Mouse (Mus musculus) heart, embryonic 15.5 days (tissue): ENCODE results near the gene Clic1. TPM values are rescaled to one million over a fixed set of nuclear protein-coding genes. Genes with fewer than 3 reads are reported as not detected.
A peak's percentile ranks its signal among the peaks of the same experiment; 100 is the strongest.
"Not testable (repeated sequence)": the region's sequence is repeated elsewhere in the genome, so short reads cannot be mapped to it uniquely, and the experiment has no call there.

Source experiments
- ATAC-seq: fragments of 200-750 bp; cut with Nextera tagmentation; replicated peaks from 2 replicates; pipeline ENCODE4 v1.8.0; 2017; ENCODE audit warnings: low read depth, moderate TSS enrichment; ENCODE audit not compliant: insufficient number of reproducible peaks, insufficient read depth, low FRiP score
- H3K27ac ChIP-seq: fragments of 300-500 bp; sonication (generic); 2 replicates; pipeline ENCODE4 v1.5.1; 2015; ENCODE audit warnings: mild to moderate bottlenecking, inconsistent platforms
- H3K27me3 ChIP-seq: fragments of 300-500 bp; sonication (generic); 2 replicates; pipeline ENCODE4 v1.6.1; 2015; ENCODE audit warnings: inconsistent platforms
- H3K36me3 ChIP-seq: fragments of 300-500 bp; sonication (generic); 2 replicates; pipeline ENCODE4 v1.6.1; 2015; ENCODE audit warnings: mild to moderate bottlenecking, inconsistent platforms
- H3K4me1 ChIP-seq: fragments of 300-500 bp; sonication (generic); replicated peaks from 2 replicates; pipeline ENCODE4 v1.6.1; 2015; ENCODE audit warnings: inconsistent platforms
- H3K4me2 ChIP-seq: fragments of 300-500 bp; sonication (generic); 2 replicates; pipeline ENCODE4 v1.6.1; 2015; ENCODE audit warnings: inconsistent platforms, mild to moderate bottlenecking, moderate library complexity
- H3K4me3 ChIP-seq: fragments of 300-500 bp; sonication (generic); 2 replicates; pipeline ENCODE4 v1.5.1; 2015; ENCODE audit warnings: mild to moderate bottlenecking, inconsistent platforms
- H3K9ac ChIP-seq: fragments of 300-500 bp; sonication (generic); 2 replicates; pipeline ENCODE4 v1.6.1; 2015; ENCODE audit warnings: mild to moderate bottlenecking, inconsistent platforms
- H3K9me3 ChIP-seq: fragments of 300-500 bp; sonication (generic); replicated peaks from 2 replicates; pipeline ENCODE4 v1.6.1; 2016; ENCODE audit warnings: inconsistent platforms
- WGBS: fragments of 180-500 bp; shearing (Covaris S2); methylation state at CpG from one replicate; pipeline ENCODE4 v1.1.7; 2015; ENCODE audit warnings: mixed read lengths; 5-methylcytosine and 5-hydroxymethylcytosine counted together
- polyA plus RNA-seq: library from polyadenylated mRNA; unstranded; fragments of >200 nt; fragmentation: Nextera tagmentation; extraction: Ambion mirVana; gene quantifications from 2 replicates; pipeline ENCODE4 v1.2.1, GENCODE M21; 2015

Clic1 gene
- polyA plus RNA-seq, 1 experiment from 2014 or later, result 307 TPM

GRCm38 (mm10) chr17:35031272-35031671 is 18.5 kb upstream of the Clic1 start:
- no peaks in the 10 kb centered on the region; the same call in 1 of the 2 replicates for H3K27me3 ChIP-seq
- H3K27ac ChIP-seq, result no peak overlapping the region
- WGBS, result 89% methylated on average over 11 of the region's 11 CpGs
- ATAC-seq, result no peak
- peaks cover 15% of the 10 kb centered on the region for H3K4me1 ChIP-seq
- H3K9ac ChIP-seq, result no peak overlapping the region
- H3K4me2 ChIP-seq, result no peak overlapping the region
- no peaks in the 10 kb centered on the region for H3K36me3 ChIP-seq
- H3K4me3 ChIP-seq, result no peak overlapping the region
- no peaks in the 10 kb centered on the region for H3K9me3 ChIP-seq

GRCm38 (mm10) chr17:35031880-35032279 is 17.9 kb upstream of the Clic1 start:
- Histone ChIP-seq H3K4me2 (no peak overlapping the region), H3K27me3 (no peaks in the 10 kb centered on the region; the same call in 1 of the 2 replicates), H3K4me3 (no peak overlapping the region), H3K36me3 (no peaks in the 10 kb centered on the region), H3K27ac (no peak overlapping the region), H3K9me3 (no peaks in the 10 kb centered on the region), H3K9ac (no peak overlapping the region), H3K4me1 (peaks cover 11% of the 10 kb centered on the region)
- ATAC-seq, result no peak
- WGBS, result 72% methylated on average over 7 of the region's 7 CpGs

GRCm38 (mm10) chr17:35032323-35032870 is 17.4 kb upstream of the Clic1 start:
- ATAC-seq, result no peak
- Histone ChIP-seq H3K27ac (no peak overlapping the region), H3K9me3 (no peaks in the 10 kb centered on the region), H3K4me1 (peaks cover 8% of the 10 kb centered on the region), H3K4me2 (no peak overlapping the region), H3K27me3 (no peaks in the 10 kb centered on the region; the same call in 1 of the 2 replicates), H3K9ac (no peak overlapping the region), H3K4me3 (no peak overlapping the region), H3K36me3 (no peaks in the 10 kb centered on the region)
- 64% methylated on average over 8 of the region's 8 CpGs for WGBS

GRCm38 (mm10) chr17:35033703-35034102 is 16.1 kb upstream of the Clic1 start:
- not testable (repeated sequence) for H3K9ac ChIP-seq, H3K9me3 ChIP-seq, H3K4me3 ChIP-seq, ATAC-seq, H3K4me1 ChIP-seq, H3K27ac ChIP-seq, H3K27me3 ChIP-seq, H3K36me3 ChIP-seq, H3K4me2 ChIP-seq
- WGBS, result 53% methylated on average over 1 of the region's 1 CpGs

GRCm38 (mm10) chr17:35034896-35035295 is 14.9 kb upstream of the Clic1 start:
- Histone ChIP-seq H3K4me1 (peaks cover under 1% of the 10 kb centered on the region; the same call in 1 of the 2 replicates), H3K36me3 (no peaks in the 10 kb centered on the region), H3K4me2 (no peak overlapping the region), H3K9ac (no peak overlapping the region), H3K9me3 (no peaks in the 10 kb centered on the region), H3K27ac (no peak overlapping the region), H3K4me3 (no peak overlapping the region), H3K27me3 (no peaks in the 10 kb centered on the region)
- ATAC-seq, result no peak
- 65% methylated on average over 6 of the region's 6 CpGs for WGBS

GRCm38 (mm10) chr17:35039121-35039873 is 10.5 kb upstream of the Clic1 start:
- Histone ChIP-seq H3K4me3 (no peak overlapping the region), H3K27ac (no peak overlapping the region), H3K9ac (no peak overlapping the region), H3K27me3 (no peaks in the 10 kb centered on the region), H3K4me1 (no peaks in the 10 kb centered on the region; the same call in 1 of the 2 replicates), H3K4me2 (no peak overlapping the region), H3K9me3 (no peaks in the 10 kb centered on the region), H3K36me3 (no peaks in the 10 kb centered on the region)
- 81% methylated on average over 11 of the region's 11 CpGs for WGBS
- ATAC-seq, result no peak

- no peaks in the 10 kb centered on the region for H3K36me3 ChIP-seq
- peaks cover 36% of the 10 kb centered on the region for H3K4me1 ChIP-seq
- no peaks in the 10 kb centered on the region for H3K9me3 ChIP-seq
- no peak for ATAC-seq
- H3K27ac ChIP-seq, result peak overlapping the region; percentile 95
- H3K4me3 ChIP-seq, result no peak overlapping the region
- no peaks in the 10 kb centered on the region for H3K27me3 ChIP-seq
- H3K9ac ChIP-seq, result no peak overlapping the region
- H3K4me2 ChIP-seq, result no peak overlapping the region
- 75% methylated on average over 4 of the region's 4 CpGs for WGBS
Measured at GRCm38 (mm10) chr17:35043794-35044193, 6.0 kb upstream of the Clic1 start.

- Histone ChIP-seq H3K9me3 (no peaks in the 10 kb centered on the region), H3K9ac (peak overlapping the region; percentile 88; the same call in 1 of the 2 replicates), H3K36me3 (no peaks in the 10 kb centered on the region), H3K4me3 (peak overlapping the region; percentile 72), H3K27me3 (no peaks in the 10 kb centered on the region), H3K27ac (peak overlapping the region; percentile 95), H3K4me1 (peaks cover 45% of the 10 kb centered on the region), H3K4me2 (peak overlapping the region; percentile 99)
- no peak for ATAC-seq
- 52% methylated on average over 7 of the region's 7 CpGs for WGBS
Measured at GRCm38 (mm10) chr17:35044904-35045806, 4.6 kb upstream of the Clic1 start.

- H3K27me3 ChIP-seq, result no peaks in the 10 kb centered on the region
- peak overlapping the region; percentile 99 for H3K4me2 ChIP-seq
- peak overlapping the region; percentile 88 for H3K9ac ChIP-seq
- no peak for ATAC-seq
- H3K4me3 ChIP-seq, result peak overlapping the region; percentile 72
- no peaks in the 10 kb centered on the region for H3K9me3 ChIP-seq
- H3K27ac ChIP-seq, result peak overlapping the region; percentile 95
- no peaks in the 10 kb centered on the region for H3K36me3 ChIP-seq
- WGBS, result 3% methylated on average over 48 of the region's 48 CpGs
- peaks cover 45% of the 10 kb centered on the region for H3K4me1 ChIP-seq
Measured at GRCm38 (mm10) chr17:35045807-35046680, 3.7 kb upstream of the Clic1 start.

- Histone ChIP-seq H3K4me3 (peak within 1 kb of the TSS; percentile 72), H3K4me1 (peaks cover 49% of the 10 kb centered on the region), H3K9ac (peak within 1 kb of the TSS; percentile 88), H3K36me3 (no peaks in the 10 kb centered on the region), H3K4me2 (peak within 1 kb of the TSS; percentile 99), H3K27me3 (no peaks in the 10 kb centered on the region), H3K27ac (peak within 1 kb of the TSS; percentile 98), H3K9me3 (no peaks in the 10 kb centered on the region)
- ATAC-seq, result peak; percentile 94
- 2% methylated on average over 33 of the region's 33 CpGs for WGBS
Measured at GRCm38 (mm10) chr17:35046681-35047455, 2.9 kb upstream of the Clic1 start, which contains the start of gene Msh5. Gene Msh5, minus strand, starts transcription at chr17:35046745.
